13 mouse cellular contexts compared by ENCODE assay signal in genomic region chr6:135854173-135854591, GRCm38 (mm10).
A peak's percentile ranks its signal among the peaks of the same experiment; 100 is the strongest.
DNase-seq lines count a peak whose midpoint lies in the region; ATAC-seq and TF ChIP-seq lines count a peak whose summit lies in the region.
"Had no signal": no experiment of that assay in that cellular context is flagged by ENCODE, and none has a peak within 500 bp of the region (broad histone marks: within the 10 kb centered on the region; RNA-seq: fewer than 3 reads in every experiment).

No protein-coding gene starts in this region.

- H3K9me3 ChIP-seq in hindbrain, embryonic 14.5 days (ENCODE audit: control insufficient read depth, low read length) = no peaks in the 10 kb centered on the region
- no peaks in the 10 kb centered on the region for H3K9me3 ChIP-seq in hindbrain, embryonic 11.5 days (ENCODE audit: control insufficient read depth, low read length)
- H3K9me3 ChIP-seq in embryonic facial prominence, embryonic 13.5 days = no peaks in the 10 kb centered on the region
- no peaks in the 10 kb centered on the region for H3K9me3 ChIP-seq in limb, embryonic 14.5 days (ENCODE audit: control insufficient read depth, low read length)
- H3K9me3 ChIP-seq: embryonic facial prominence, embryonic 15.5 days; limb, embryonic 12.5 days; lung, embryonic 15.5 days had no signal

- no peak overlapping the region; the same call in 1 of the 2 replicates for H3K4me2 ChIP-seq in hindbrain, embryonic 14.5 days (replicated peaks)
- no peak overlapping the region for H3K4me2 ChIP-seq in hindbrain, embryonic 11.5 days (replicated peaks; ENCODE audit: low read depth, low read length)
- peak overlapping the region; percentile 36 for H3K4me2 ChIP-seq in embryonic facial prominence, embryonic 13.5 days
- H3K4me2 ChIP-seq in limb, embryonic 14.5 days (replicated peaks; ENCODE audit: low read depth, low read length, severe bottlenecking) = no peak overlapping the region
- H3K4me2 ChIP-seq: embryonic facial prominence, embryonic 15.5 days; limb, embryonic 12.5 days; lung, embryonic 15.5 days had no signal

- 0 out of 2 replicates have a peak, but pooled peaks have one; percentile 40 for ATAC-seq in hindbrain, embryonic 14.5 days (ENCODE audit: low FRiP score)
- no peak for ATAC-seq in hindbrain, embryonic 11.5 days (ENCODE audit: low FRiP score)
- no peak for ATAC-seq in embryonic facial prominence, embryonic 13.5 days (ENCODE audit: insufficient number of reproducible peaks, insufficient read depth, low FRiP score, low TSS enrichment, low read depth)
- ATAC-seq in limb, embryonic 14.5 days (ENCODE audit: low FRiP score, low read depth) = 0 out of 2 replicates have a peak, but pooled peaks have one; percentile 62

- H3K4me1 ChIP-seq in hindbrain, embryonic 14.5 days (replicated peaks; ENCODE audit: control insufficient read depth, insufficient read depth, low read length) = peaks cover 15% of the 10 kb centered on the region
- H3K4me1 ChIP-seq in hindbrain, embryonic 11.5 days (replicated peaks; ENCODE audit: control insufficient read depth, insufficient read depth, low read length) = no peaks in the 10 kb centered on the region
- H3K4me1 ChIP-seq in embryonic facial prominence, embryonic 13.5 days = peaks cover 20% of the 10 kb centered on the region
- H3K4me1 ChIP-seq in limb, embryonic 14.5 days (ENCODE audit: control insufficient read depth, insufficient read depth, low read length) = peaks cover 7% of the 10 kb centered on the region; the same call in 1 of the 2 replicates
- H3K4me1 ChIP-seq: lung, embryonic 15.5 days had no signal

- H3K27ac ChIP-seq in hindbrain, embryonic 14.5 days = peak overlapping the region; percentile 43; the same call in 1 of the 2 replicates
- no peak overlapping the region for H3K27ac ChIP-seq in hindbrain, embryonic 11.5 days (ENCODE audit: low read depth, low read length)
- H3K27ac ChIP-seq in embryonic facial prominence, embryonic 13.5 days = no peak overlapping the region
- H3K27ac ChIP-seq in limb, embryonic 14.5 days (replicated peaks; ENCODE audit: low read depth, low read length) = no peak overlapping the region
- H3K27ac ChIP-seq: embryonic facial prominence, embryonic 15.5 days; limb, embryonic 12.5 days; lung, embryonic 15.5 days had no signal

- H3K27me3 ChIP-seq in hindbrain, embryonic 14.5 days (ENCODE audit: control insufficient read depth, insufficient read depth, low read length) = no peaks in the 10 kb centered on the region
- no peaks in the 10 kb centered on the region for H3K27me3 ChIP-seq in hindbrain, embryonic 11.5 days (ENCODE audit: control insufficient read depth, insufficient read depth, low read length)
- no peaks in the 10 kb centered on the region for H3K27me3 ChIP-seq in embryonic facial prominence, embryonic 13.5 days
- no peaks in the 10 kb centered on the region for H3K27me3 ChIP-seq in limb, embryonic 14.5 days (ENCODE audit: control insufficient read depth, insufficient read depth, low read length)
- H3K27me3 ChIP-seq: embryonic facial prominence, embryonic 15.5 days; limb, embryonic 12.5 days; lung, embryonic 15.5 days had no signal

- H3K4me3 ChIP-seq in hindbrain, embryonic 14.5 days (replicated peaks; ENCODE audit: low read length) = no peak overlapping the region
- H3K4me3 ChIP-seq in hindbrain, embryonic 11.5 days (ENCODE audit: low read depth, low read length) = no peak overlapping the region
- no peak overlapping the region for H3K4me3 ChIP-seq in embryonic facial prominence, embryonic 13.5 days
- H3K4me3 ChIP-seq in limb, embryonic 14.5 days (replicated peaks; ENCODE audit: low read length) = no peak overlapping the region
- H3K4me3 ChIP-seq: embryonic facial prominence, embryonic 15.5 days; limb, embryonic 12.5 days; lung, embryonic 15.5 days had no signal

- no peak for DNase-seq in hindbrain, embryonic 14.5 days (ENCODE audit: low spot score)
- no peak for DNase-seq in hindbrain, embryonic 11.5 days (ENCODE audit: low spot score)
- DNase-seq in kidney, adult 18-20 months = peak; percentile 33
- DNase-seq in limb, embryonic 14.5 days (ENCODE audit: low spot score) = peak; percentile 51
- DNase-seq in lung, postnatal 36 days = no peak
- DNase-seq in adrenal gland, adult 18-20 months (ENCODE audit: low spot score in 2 of 2) = no peak
- no peak for DNase-seq in adrenal gland, adult 2 months
- DNase-seq: adrenal gland, adult 8-10 months; thymus, adult 18-20 months had no signal

- 38% methylated on average over 8 of the region's 8 CpGs for WGBS in hindbrain, embryonic 14.5 days
- WGBS in hindbrain, embryonic 11.5 days = 50% methylated on average over 8 of the region's 8 CpGs
- 17% methylated on average over 8 of the region's 8 CpGs for WGBS in embryonic facial prominence, embryonic 13.5 days
- 45% methylated on average over 8 of the region's 8 CpGs for WGBS in limb, embryonic 14.5 days

- no peaks in the 10 kb centered on the region for H3K36me3 ChIP-seq in hindbrain, embryonic 14.5 days (replicated peaks; ENCODE audit: control insufficient read depth, insufficient read depth)
- H3K36me3 ChIP-seq in hindbrain, embryonic 11.5 days (ENCODE audit: control insufficient read depth, insufficient read depth, low read length) = no peaks in the 10 kb centered on the region
- H3K36me3 ChIP-seq in embryonic facial prominence, embryonic 13.5 days = no peaks in the 10 kb centered on the region
- no peaks in the 10 kb centered on the region for H3K36me3 ChIP-seq in limb, embryonic 14.5 days (ENCODE audit: control insufficient read depth, insufficient read depth, low read length)
- H3K36me3 ChIP-seq: embryonic facial prominence, embryonic 15.5 days; limb, embryonic 12.5 days; lung, embryonic 15.5 days had no signal

- H3K9ac ChIP-seq in hindbrain, embryonic 14.5 days = no peak overlapping the region
- H3K9ac ChIP-seq in hindbrain, embryonic 11.5 days (ENCODE audit: low read depth, low read length) = no peak overlapping the region
- H3K9ac ChIP-seq in embryonic facial prominence, embryonic 13.5 days = no peak overlapping the region
- no peak overlapping the region for H3K9ac ChIP-seq in limb, embryonic 14.5 days (ENCODE audit: low read depth, low read length, severe bottlenecking)
- H3K9ac ChIP-seq: embryonic facial prominence, embryonic 15.5 days; limb, embryonic 12.5 days; lung, embryonic 15.5 days had no signal

- no peak for TF ChIP-seq POLR2A in limb, embryonic 14.5 days (IDR thresholded peaks at IDR 0.05; ENCODE audit: borderline replicate concordance, extremely low read depth, insufficient read depth, insufficient read length)

Comparison
In these comparisons a context has a peak if more than half of its experiments do, and no peak if none do; other contexts are left out.
1. ATAC-seq: peak in hindbrain, embryonic 14.5 days (single experiment) and limb, embryonic 14.5 days (single experiment); none in hindbrain, embryonic 11.5 days (single experiment) and embryonic facial prominence, embryonic 13.5 days (single experiment).
2. DNase-seq: peak in kidney, adult 18-20 months (single experiment) and limb, embryonic 14.5 days (single experiment); none in hindbrain, embryonic 14.5 days (single experiment), hindbrain, embryonic 11.5 days (single experiment), lung, postnatal 36 days (single experiment), adrenal gland, adult 18-20 months (0 of 2) and adrenal gland, adult 2 months (single experiment).